Mouse (Mus musculus) cerebellum, adult 9-10 months (tissue): Measurements from ENCODE around the gene Vmn2r113.
"Not testable (repeated sequence)": the region's sequence is repeated elsewhere in the genome, so short reads cannot be mapped to it uniquely, and the experiment has no call there.

ENCODE experiments used
- DNase-seq: peaks from one replicate; pipeline ENCODE4 v3.0.0; 2022

The Vmn2r113 gene

GRCm38 (mm10) chr17:22942684-22943083 lies at the start of gene Vmn2r113:
TSS of gene Vmn2r113 (plus strand) at chr17:22942984.
- not testable (repeated sequence) for DNase-seq
